Mouse (Mus musculus) macrophage (primary cell): Measurements from ENCODE around the gene Camkk2. TPM values are rescaled to one million over a fixed set of nuclear protein-coding genes. Genes with fewer than 3 reads are reported as not detected.

Experiments
- H3K27ac ChIP-seq: fragments of 350-480 bp; formaldehyde crosslinking; 2 replicates; pipeline ENCODE4 v1.9.0; 2021
- H3K36me3 ChIP-seq: fragments of 350-480 bp; formaldehyde crosslinking; 2 replicates; pipeline ENCODE4 v1.9.0; 2021; ENCODE audit errors: inconsistent target
- H3K4me3 ChIP-seq: fragments of 350-480 bp; formaldehyde crosslinking; 2 replicates; pipeline ENCODE4 v1.9.0; 2021; ENCODE audit errors: inconsistent target
- H3K79me2 ChIP-seq: fragments of 350-480 bp; formaldehyde crosslinking; 2 replicates; pipeline ENCODE4 v1.9.0; 2021; ENCODE audit errors: inconsistent target
- WGBS: methylation state at CpG from one replicate; pipeline ENCODE4 v1.1.7; 2026; ENCODE audit warnings: inconsistent platforms; ENCODE audit not compliant: missing documents; 5-methylcytosine and 5-hydroxymethylcytosine counted together
- polyA plus RNA-seq: library from polyadenylated mRNA; stranded (reverse); fragments of 250-400 nt; gene quantifications from 3 replicates; pipeline ENCODE4 v1.2.4, GENCODE M21; 2018; ENCODE audit warnings: inconsistent platforms

Gene Camkk2
- polyA plus RNA-seq, 1 experiment from 2014 or later, result 20.9 TPM

DNA sequence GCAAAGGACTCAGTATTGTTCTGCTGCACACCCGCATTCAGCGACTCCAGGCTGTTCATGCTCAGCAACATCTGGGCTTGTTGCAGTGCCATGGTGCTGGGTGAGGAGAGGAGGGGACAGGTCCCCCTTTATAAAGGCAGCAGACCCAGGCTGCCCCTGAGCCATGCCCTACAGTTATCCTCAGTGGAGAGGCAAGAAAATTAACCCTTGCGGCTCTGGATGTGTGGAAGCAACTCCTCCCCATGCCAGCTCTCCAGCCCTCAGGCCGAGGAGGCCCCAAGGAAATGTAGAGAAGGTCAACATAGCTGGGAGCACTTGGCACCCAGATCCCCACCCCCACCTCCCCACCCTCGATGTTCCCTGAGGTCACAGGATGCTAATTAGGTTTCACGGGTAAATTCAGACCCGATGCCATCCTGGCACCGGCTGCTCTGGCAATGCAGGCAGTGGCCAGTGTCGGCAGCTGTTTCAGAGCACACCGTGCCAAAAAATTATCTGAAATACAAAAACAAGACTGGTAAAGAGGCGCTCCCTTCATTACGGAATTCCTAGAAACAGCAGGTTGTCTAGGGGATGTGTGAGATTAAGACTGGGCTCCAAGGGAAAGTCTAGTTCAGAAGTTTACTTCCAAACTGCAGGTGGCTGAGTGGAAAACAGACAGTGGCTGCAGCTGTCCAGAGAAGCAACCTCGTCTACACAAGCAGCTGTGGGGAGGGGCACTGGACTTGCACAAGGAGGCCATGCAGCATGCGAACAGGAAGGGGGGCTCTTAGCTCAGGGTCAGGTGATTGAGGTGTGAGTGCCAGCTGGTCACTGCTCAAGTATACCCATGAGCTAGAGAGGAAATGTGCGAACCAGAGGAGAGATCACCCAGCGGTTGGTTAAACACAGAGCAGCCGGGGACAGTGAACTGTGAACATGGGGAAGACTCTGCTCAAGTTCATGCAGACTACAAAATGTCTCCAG, 20.5 kb upstream of the Camkk2 start:
- H3K27ac ChIP-seq, result no peak overlapping the region
- WGBS, result 95% methylated on average over 17 of the region's 17 CpGs
- H3K4me3 ChIP-seq, result no peak overlapping the region
- H3K36me3 ChIP-seq, result peaks cover 79% of the 10 kb centered on the region
- H3K79me2 ChIP-seq, result no peaks in the 10 kb centered on the region

DNA sequence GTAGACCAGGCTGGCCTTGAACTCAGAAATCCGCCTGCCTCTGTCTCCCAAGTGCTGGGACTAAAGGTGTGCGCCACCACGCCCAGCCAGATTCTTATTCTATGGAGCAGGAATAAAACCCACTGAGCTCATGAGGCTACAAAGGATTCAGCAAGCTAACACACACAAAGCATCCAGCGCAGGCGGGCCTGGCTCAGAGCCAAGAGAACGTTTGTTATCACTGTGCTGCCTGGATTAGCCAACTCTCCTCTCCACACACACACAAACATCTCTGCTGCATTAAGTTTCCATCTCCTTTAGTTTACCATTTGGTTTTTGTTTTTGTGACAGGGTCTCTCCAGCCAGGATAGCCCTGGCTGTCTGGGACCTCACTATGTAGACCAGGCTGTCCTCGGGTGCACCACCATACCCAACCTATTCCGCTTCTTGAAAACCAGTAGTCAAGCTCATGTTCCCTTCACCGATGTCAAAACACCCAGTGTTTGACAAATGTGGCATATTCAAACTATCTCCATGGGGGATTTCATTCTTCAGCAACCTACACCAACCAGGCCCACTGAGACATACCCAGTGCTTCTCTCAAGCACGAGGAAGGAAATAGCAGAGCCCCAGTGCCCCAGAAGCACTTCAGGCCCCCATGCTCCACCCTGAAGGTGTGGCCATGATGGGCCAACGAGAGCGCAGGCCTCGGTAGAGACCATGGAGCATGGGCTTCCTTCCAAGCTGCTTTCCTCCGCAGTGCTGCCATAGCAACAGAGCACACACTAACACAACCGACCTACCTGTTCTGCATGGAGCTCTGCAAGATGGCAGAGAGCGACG, 19.6 kb upstream of the Camkk2 start:
- peaks cover 77% of the 10 kb centered on the region for H3K36me3 ChIP-seq
- no peaks in the 10 kb centered on the region for H3K79me2 ChIP-seq
- H3K27ac ChIP-seq, result no peak overlapping the region
- H3K4me3 ChIP-seq, result no peak overlapping the region
- 80% methylated on average over 13 of the region's 17 CpGs for WGBS

DNA sequence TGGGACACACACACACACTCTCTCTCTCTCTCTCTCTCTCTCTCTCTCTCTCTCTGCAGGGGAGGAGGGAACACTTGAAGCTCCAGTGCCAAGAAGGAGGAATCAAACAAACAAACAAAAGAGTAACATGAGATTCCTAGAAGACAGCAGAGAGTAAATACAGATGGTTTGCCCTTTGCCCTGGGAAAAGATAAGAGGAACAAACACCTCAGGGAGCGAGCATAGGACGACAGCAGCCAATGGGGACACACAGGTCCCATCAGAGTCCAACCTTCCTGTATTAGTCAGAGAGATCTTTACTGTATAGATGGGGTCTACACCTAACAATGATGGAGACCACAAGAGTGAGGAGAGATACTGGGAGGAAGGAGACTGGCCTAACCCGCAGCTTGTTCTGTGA, 18.7 kb upstream of the Camkk2 start:
- no peak overlapping the region for H3K27ac ChIP-seq
- 93% methylated on average over 3 of the region's 3 CpGs for WGBS
- H3K79me2 ChIP-seq, result no peaks in the 10 kb centered on the region
- H3K4me3 ChIP-seq, result no peak overlapping the region
- H3K36me3 ChIP-seq, result peaks cover 78% of the 10 kb centered on the region

DNA sequence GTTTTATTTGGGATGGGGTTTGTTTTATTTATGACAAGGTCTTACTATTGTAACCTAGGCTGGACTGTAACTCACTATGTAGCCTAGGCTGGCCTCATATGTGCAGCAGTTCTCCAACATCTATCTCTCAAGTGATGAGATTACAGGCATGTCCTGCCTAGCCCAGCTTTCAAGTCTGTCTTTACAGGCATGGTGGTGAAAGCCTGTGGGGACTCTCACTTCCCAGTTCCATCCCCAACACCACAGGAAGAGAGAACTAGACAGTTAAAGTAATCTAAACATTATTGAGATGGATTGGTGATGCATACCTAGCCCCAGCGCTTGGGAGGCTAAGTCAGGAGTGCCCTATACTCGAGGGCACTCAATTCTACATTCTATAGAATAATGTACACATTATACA, 9.5 kb upstream of the Camkk2 start:
- WGBS, result 67% methylated on average over 1 of the region's 2 CpGs
- Histone ChIP-seq H3K4me3 (no peak overlapping the region), H3K79me2 (no peaks in the 10 kb centered on the region), H3K27ac (no peak overlapping the region), H3K36me3 (peaks cover 46% of the 10 kb centered on the region)

DNA sequence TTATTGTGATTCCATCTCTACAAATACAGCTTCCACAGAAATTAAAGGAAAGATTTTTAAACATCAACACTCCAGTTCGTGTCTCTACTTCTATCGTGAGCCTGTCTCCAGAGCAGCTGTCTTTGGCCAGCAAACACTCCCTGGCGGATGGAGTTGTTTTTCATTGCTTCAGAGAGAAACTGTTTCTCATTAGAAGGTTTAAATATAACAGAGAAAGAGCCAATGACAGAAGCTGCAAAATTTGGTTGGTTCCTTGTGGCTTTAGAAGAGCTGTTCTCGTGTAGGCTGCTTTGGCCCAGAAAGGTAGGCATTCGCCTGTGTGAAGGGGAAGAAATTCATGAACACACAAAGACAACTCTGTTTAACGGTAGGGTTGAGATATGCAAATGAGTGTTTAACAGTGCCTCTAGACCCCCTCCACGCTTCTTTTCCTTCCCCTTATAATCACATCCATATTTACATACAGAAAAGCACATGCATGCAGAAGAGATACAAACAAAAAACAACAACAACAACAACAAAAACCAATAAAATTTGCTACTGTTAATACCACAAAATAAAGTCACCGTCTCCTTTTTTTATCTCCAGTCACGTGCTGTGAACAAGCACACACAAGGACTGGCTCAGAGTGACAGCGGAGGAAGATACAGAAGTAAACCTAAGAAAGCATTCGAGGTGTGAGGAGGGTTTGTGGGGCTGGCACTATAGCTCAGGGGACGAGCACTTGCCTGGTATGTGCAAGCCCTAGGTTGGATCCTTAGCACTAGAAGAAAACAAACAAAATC, 7.0 kb upstream of the Camkk2 start:
- Histone ChIP-seq H3K4me3 (no peak overlapping the region), H3K79me2 (no peaks in the 10 kb centered on the region), H3K27ac (no peak overlapping the region), H3K36me3 (peaks cover 22% of the 10 kb centered on the region; the same call in 1 of the 2 replicates)
- 92% methylated on average over 12 of the region's 12 CpGs for WGBS

DNA sequence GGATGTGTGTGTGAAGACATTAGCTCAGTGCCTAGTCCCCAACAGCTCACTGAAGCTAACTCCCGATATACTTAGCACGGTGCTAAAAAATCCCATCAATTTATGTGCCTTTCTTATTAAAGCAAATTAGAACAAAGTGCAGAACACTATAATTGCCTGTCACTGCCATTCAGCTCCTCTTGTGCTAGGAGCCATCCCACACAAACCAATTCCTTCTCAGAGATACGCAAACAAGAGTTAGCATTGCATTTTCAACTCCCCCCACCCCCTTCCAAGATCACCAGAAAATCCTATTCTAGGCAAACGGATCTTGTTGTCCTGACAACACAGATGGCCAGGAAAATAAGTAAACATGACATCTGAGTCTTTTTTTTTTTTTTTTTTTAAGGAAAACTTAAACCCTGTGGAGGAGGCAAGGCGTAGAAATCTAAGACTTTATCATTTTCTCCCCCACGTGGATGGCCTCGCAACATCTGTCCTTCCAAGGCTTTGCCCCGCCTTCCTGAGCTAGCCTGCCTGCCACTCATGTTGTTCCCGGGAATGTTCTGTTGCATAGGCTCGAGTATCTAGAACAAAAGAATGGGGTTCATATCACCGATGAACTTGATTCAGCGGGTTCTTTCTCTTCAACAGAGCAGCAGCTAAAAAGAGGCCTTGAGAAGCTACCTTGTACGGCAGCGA, 4.7 kb upstream of the Camkk2 start:
- Histone ChIP-seq H3K79me2 (no peaks in the 10 kb centered on the region), H3K4me3 (no peak overlapping the region), H3K36me3 (peaks cover 22% of the 10 kb centered on the region; the same call in 1 of the 2 replicates), H3K27ac (no peak overlapping the region)
- 93% methylated on average over 14 of the region's 14 CpGs for WGBS

DNA sequence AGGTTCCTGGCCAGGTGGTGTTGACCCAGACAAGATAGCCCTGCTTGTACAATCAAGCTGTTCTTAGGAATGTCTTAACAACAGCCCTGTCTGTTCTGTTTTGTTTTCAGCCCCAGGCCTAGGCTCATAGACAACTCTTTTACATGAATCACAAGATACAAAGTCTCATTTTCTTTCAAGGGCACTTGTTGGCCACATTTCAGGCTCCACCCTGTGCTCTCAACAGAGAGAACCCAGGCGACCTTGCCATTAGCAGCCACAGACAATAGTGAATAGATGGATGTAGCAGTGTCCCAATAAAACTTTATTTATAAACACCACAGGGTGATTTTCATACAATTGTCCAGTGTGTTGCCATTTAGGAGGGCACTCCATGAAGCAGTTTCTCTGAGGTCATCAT, 2.9 kb upstream of the Camkk2 start:
- Histone ChIP-seq H3K79me2 (peaks cover 17% of the 10 kb centered on the region), H3K4me3 (no peak overlapping the region), H3K27ac (no peak overlapping the region), H3K36me3 (peaks cover 9% of the 10 kb centered on the region; the same call in 1 of the 2 replicates)
- WGBS, result 100% methylated on average over 1 of the region's 1 CpGs

DNA sequence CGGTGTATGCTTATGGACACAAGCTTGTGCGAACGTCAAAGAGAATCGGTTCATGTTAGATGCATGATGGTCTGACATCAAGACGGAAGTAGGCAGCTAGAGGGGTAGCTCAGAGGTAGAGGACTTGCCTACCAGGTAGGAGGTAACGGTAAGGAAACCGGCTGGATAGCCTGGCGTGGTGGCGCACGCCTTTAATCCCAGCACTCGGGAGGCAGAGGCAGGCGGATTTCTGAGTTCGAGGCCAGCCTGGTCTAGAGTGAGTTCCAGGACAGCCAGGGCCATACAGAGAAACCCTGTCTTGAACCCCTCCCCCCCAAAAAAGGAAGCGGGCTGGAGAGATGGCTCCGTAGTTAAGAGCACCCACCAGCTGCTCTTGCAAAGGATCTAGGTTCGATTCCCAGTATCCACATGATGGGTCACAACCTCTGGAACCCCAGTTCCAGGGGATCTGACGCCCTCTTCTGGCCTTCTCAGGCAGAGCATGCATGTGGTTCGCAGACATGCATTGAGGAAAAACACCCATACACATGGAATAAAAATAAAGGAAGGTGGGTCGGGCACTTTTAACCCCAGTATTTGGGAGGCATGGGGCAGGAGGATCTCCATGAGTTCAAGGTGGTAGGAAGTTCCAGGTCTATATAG, 1.7 kb upstream of the Camkk2 start:
- WGBS, result 86% methylated on average over 19 of the region's 19 CpGs
- Histone ChIP-seq H3K36me3 (no peaks in the 10 kb centered on the region), H3K27ac (no peak overlapping the region; the same call in 1 of the 2 replicates), H3K79me2 (peaks cover 29% of the 10 kb centered on the region), H3K4me3 (no peak overlapping the region)

DNA sequence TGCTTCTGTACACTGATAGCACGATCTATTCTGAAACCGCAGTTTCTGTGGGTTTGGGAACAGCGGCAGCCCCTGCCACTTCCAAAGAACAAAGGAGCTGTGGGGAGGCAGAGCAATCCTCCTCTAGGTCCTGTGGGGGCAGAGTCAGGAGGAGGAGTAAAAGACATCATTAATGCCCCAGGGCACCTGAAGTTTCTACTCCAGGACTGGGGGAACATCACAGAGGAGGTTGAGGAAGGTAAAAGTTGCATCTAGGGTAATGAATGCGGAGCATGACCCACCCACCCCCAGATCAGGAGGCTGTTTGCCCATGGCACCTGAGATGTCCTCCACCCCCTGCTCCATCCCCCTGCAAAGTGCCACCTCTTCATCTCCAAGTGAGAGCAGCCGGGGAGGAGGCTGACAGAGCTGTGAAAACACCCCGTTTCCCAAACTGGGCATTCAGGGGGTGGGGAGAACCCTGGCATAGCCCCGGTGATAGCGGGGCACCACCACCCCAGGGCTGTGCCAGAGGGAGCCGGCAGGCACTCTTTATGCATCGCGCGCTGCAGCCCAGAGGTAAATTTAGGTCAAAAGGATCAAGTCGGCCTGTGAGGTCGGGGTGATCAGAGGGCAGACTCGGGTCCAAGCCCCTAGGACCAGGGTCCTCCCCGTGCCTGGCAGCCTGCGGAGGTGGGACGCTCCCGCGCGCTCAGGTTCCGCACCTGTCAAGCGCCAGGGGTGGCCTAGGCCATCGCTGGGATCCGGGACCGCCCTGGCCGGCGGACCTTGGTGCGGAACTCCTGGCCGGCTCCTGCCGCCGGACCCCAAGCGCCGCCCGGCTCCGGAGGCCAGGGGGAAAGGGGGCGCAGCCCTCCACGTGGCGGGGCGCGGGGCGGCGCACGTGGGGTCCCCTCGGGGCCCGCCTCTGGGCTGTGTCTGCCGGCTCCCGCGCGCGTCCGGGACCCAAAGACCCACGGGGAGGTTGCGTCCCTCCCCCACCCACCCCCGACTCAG, 680 bp downstream of the Camkk2 start:
- Histone ChIP-seq H3K27ac (peak overlapping the region; percentile 38), H3K36me3 (no peaks in the 10 kb centered on the region), H3K4me3 (peak overlapping the region; percentile 74), H3K79me2 (peaks cover 53% of the 10 kb centered on the region)
- 2% methylated on average over 44 of the region's 55 CpGs for WGBS

DNA sequence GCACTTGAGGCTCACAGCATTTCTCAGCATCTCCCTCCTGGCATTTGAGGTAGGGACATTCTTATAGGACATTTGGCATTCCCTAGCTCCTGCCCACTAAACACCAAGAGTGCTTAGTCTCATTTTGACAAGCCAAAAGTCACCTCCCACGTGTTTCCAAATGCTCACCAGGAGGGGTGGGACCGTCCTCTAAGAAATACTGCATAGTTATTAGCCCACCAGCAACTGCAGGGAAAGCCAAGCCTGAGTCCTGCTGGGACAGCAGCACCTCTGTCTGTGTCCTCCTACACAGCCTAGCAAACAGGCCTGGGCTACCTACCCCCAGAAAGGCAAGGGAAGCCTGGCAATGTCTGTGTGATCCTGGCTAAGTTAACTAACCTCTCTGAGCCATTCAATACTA, 1.9 kb downstream of the Camkk2 start:
- no peaks in the 10 kb centered on the region for H3K36me3 ChIP-seq
- no peak overlapping the region for H3K4me3 ChIP-seq
- H3K79me2 ChIP-seq, result peaks cover 65% of the 10 kb centered on the region
- H3K27ac ChIP-seq, result no peak overlapping the region
- 73% methylated on average over 2 of the region's 2 CpGs for WGBS

DNA sequence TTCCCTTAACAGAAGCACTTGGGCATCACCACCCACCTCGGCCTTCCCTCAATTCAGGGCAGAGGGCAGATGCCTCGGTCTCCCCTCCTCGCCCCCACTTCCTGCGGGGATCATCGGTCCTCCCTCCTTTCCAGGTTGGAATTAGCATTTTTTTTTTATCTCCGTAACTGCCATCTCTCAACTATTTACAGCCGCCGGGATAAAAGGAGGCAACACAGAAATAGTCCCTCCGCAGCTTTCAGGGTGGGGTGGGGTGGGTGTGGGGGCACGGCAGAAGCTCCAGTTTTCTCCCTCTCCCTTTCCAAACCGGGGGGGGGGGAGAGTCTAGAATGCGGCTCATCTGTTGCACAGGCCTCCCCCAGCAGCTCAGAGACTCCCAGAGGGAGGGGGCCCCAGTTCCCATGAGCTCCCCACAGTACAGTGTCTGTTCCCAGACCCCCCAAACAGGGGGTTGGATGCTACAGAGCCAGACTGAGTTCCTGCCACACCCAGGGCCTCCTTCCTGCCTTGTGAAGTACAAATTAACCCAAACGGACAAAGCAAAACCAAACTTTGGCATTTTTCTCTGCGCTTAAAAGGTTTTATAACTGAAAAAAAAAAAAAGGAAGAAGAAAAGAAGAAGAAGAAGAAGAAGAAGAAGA, 3.4 kb downstream of the Camkk2 start:
- no peaks in the 10 kb centered on the region for H3K36me3 ChIP-seq
- no peak overlapping the region for H3K27ac ChIP-seq
- peaks cover 79% of the 10 kb centered on the region for H3K79me2 ChIP-seq
- no peak overlapping the region for H3K4me3 ChIP-seq
- 81% methylated on average over 10 of the region's 14 CpGs for WGBS
